Mouse (Mus musculus) liver, adult 2 months (tissue): ENCODE measurements around the gene Ggnbp2.
A peak's percentile ranks its signal among the peaks of the same experiment; 100 is the strongest.

Source experiments
- CTCF ChIP-seq: fragments of 200-500 bp; IDR thresholded peaks from 2 replicates; pipeline ENCODE4 v1.5.1; 2011; ENCODE audit warnings: low read depth, low read length, control low read depth
- POLR2A ChIP-seq: fragments of 200-500 bp; IDR thresholded peaks from 2 replicates; pipeline ENCODE4 v1.6.1; 2011; ENCODE audit warnings: low read length, control low read depth; ENCODE audit not compliant: insufficient read depth; ENCODE audit errors: extremely low read depth

DNA sequence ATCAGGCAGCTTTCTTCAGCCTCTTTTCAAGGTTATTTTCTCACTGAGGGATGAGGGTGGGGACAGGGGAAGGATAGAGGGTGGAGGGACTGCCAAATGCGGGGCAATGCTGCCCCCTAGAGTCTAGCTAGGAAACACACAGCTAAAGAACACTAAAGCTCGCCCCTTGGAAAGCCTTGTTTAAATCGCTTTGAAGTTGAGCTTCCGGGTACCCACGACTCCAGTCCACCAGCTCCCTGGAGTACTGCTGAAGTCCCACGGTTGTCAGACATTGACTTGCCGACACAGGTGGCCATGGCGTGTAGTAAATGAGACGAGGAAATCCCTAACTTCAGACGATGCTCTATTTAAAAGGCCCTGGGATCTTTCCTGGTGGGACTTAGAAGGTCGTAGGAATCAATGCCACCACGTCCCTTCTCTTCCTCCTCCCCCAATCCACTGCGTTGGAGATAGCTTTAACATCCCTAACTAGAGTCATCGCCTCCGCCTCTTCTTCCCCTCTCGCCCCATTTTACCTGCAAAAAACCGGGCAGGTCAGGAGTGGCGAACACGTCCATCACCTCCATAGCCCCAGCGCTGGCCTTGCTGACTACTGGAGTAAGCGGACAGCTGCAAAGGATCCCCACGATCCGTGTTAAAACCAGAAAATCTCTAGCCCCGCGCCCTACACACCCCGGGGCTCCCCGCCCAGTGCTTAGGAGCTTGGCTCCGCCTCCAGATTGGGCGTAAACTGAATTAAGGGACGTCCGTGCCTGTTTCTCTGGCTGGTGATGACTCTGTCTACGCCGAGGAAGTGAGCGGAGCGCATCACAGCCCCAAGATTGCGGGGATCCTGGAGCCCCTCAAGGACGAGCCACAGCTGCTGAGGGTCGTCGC lies 52.3 kb downstream of the Ggnbp2 start:
- TF ChIP-seq POLR2A, result 0 out of 2 replicates have a peak, but pooled peaks have one; percentile 40
- TF ChIP-seq CTCF, result peak; percentile 80
